Mouse (Mus musculus) left cerebral cortex, postnatal 10 days (tissue): ENCODE data around the gene Adamtsl3. TPM values are rescaled to one million over a fixed set of nuclear protein-coding genes. Genes with fewer than 3 reads are reported as not detected.
A peak's percentile ranks its signal among the peaks of the same experiment; 100 is the strongest.

Experiments
- DNase-seq, 2 experiments: peaks; one replicate each; pipeline ENCODE4 v3.0.0; 2021 to 2022; ENCODE audit warnings: low spot score in 2 of 2, mixed read lengths in 1 of 2; ENCODE audit errors: extremely low spot score in 1 of 2
- intact Hi-C: fragments of 180-260 bp; cut with DNase I; formaldehyde crosslinking; loops from one replicate; pipeline ENCODE4 v1.15.1; 2025
- total RNA-seq, 2 experiments: library from RNA; stranded (reverse); gene quantifications; 2 replicates each; pipeline ENCODE4 v1.2.3; 2021

The Adamtsl3 gene
- total RNA-seq, 2 experiments from 2014 or later = 1.6 to 3.1 TPM

- intact Hi-C loops = no loop called here
- DNase-seq = no peak
These were observed 147.9 kb downstream of the Adamtsl3 start for GRCm38 (mm10) chr7:82483426-82483825.

GRCm38 (mm10) chr7:82484834-82485233 is 149.3 kb downstream of the Adamtsl3 start:
- intact Hi-C loops = no loop called here
- DNase-seq = no peak

GRCm38 (mm10) chr7:82485344-82485954 is 150.0 kb downstream of the Adamtsl3 start:
- no peak for DNase-seq
- intact Hi-C loops = no loop called here

- DNase-seq = no peak
- intact Hi-C loops = no loop called here
These were observed 155.5 kb downstream of the Adamtsl3 start for GRCm38 (mm10) chr7:82491018-82491417.

GRCm38 (mm10) chr7:82492881-82493280 is 157.4 kb downstream of the Adamtsl3 start:
- intact Hi-C loops = no loop called here
- no peak for DNase-seq

GRCm38 (mm10) chr7:82494220-82494619 is 158.7 kb downstream of the Adamtsl3 start:
- intact Hi-C loops = no loop called here

GRCm38 (mm10) chr7:82497064-82497463 is 161.6 kb downstream of the Adamtsl3 start:
- intact Hi-C loops = no loop called here
- no peak for DNase-seq

More at GRCm38 (mm10) chr7:82494220-82494619, 158.7 kb downstream of the Adamtsl3 start:
- DNase-seq = no peak

GRCm38 (mm10) chr7:82501306-82501705 is 165.8 kb downstream of the Adamtsl3 start:
- intact Hi-C loops = no loop called here
- peak in 1 of 2 experiments; percentile 23 for DNase-seq

GRCm38 (mm10) chr7:82502511-82502910 is 167.0 kb downstream of the Adamtsl3 start:
- intact Hi-C loops = no loop called here
- no peak for DNase-seq

GRCm38 (mm10) chr7:82504101-82504500 is 168.6 kb downstream of the Adamtsl3 start:
- DNase-seq = peak; percentile 52 to 54
- intact Hi-C loops = no loop called here

GRCm38 (mm10) chr7:82530583-82530982 is 195.1 kb downstream of the Adamtsl3 start:
- intact Hi-C loops = no loop called here
- no peak for DNase-seq

- DNase-seq = no peak
- intact Hi-C loops = no loop called here
These were observed 195.9 kb downstream of the Adamtsl3 start for GRCm38 (mm10) chr7:82531376-82531775.

GRCm38 (mm10) chr7:82533188-82533587 is 197.7 kb downstream of the Adamtsl3 start:
- intact Hi-C loops = no loop called here
- no peak for DNase-seq

- DNase-seq = peak in 1 of 2 experiments; percentile 30
- intact Hi-C loops = no loop called here
These were observed 198.4 kb downstream of the Adamtsl3 start for GRCm38 (mm10) chr7:82533747-82534504.

- no peak for DNase-seq
- intact Hi-C loops = no loop called here
These were observed 209.0 kb downstream of the Adamtsl3 start for GRCm38 (mm10) chr7:82544390-82544919.

GRCm38 (mm10) chr7:82552005-82552404 is 216.5 kb downstream of the Adamtsl3 start:
- intact Hi-C loops = no loop called here
- no peak for DNase-seq

GRCm38 (mm10) chr7:82555803-82556202 is 220.3 kb downstream of the Adamtsl3 start:
- intact Hi-C loops = no loop called here
- no peak for DNase-seq

GRCm38 (mm10) chr7:82556417-82556816 is 220.9 kb downstream of the Adamtsl3 start:
- intact Hi-C loops = no loop called here
- DNase-seq = no peak

GRCm38 (mm10) chr7:82557111-82557510 is 221.6 kb downstream of the Adamtsl3 start:
- peak in 1 of 2 experiments; percentile 33 for DNase-seq
- intact Hi-C loops = no loop called here

GRCm38 (mm10) chr7:82566688-82567087 is 231.2 kb downstream of the Adamtsl3 start:
- intact Hi-C loops = no loop called here
- no peak for DNase-seq
